ENCODE assay signal across 8 mouse cellular contexts in the genomic region with DNA sequence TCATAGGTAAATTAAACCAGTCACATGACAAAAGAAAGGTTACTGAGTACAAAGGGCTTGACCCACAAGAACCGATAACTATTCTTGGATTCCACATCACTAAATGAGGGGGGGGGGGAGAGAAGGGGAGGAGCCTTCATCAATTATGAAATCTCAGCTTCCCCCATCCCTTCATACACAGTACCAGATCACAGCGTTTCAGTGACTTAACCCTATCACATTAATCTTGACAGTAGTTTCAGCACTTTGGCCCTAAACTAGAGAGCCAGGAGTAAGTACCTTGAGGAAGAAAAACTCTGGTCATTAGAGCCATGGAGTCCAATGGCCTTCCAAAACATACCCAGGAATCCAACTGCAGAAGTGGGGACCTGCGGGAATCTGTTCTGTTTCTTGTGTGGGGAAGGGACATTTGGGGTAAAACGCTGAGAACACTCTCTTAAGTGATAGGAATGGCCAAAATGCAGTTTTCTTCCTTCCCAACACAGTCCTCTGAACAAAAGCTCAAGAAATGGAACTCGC. TPM values are rescaled to one million over a fixed set of nuclear protein-coding genes. Genes with fewer than 3 reads are reported as not detected.
DNase-seq lines count a peak whose midpoint lies in the region; ATAC-seq and TF ChIP-seq lines count a peak whose summit lies in the region.

No protein-coding gene starts in this region.

- no peak for TF ChIP-seq RAD21 in MEL (IDR thresholded peaks at IDR 0.05; ENCODE audit: low read depth, low read length)

- DNase-seq in heart, postnatal 14 days = no peak
- DNase-seq in MEL (ENCODE audit: low read depth, low spot score) = no peak
- DNase-seq in hindbrain, embryonic 11.5 days (ENCODE audit: low spot score) = no peak
- no peak for DNase-seq in frontal cortex, adult 2 months (ENCODE audit: extremely low spot score in 1 of 2, low spot score in 1 of 2)
- no peak for DNase-seq in thymus, postnatal 0 days (ENCODE audit: low spot score)
- no peak for DNase-seq in layer of hippocampus, adult 18-20 months (ENCODE audit: low spot score in 2 of 2)

- H3K9me3 ChIP-seq in heart, embryonic 16.5 days (replicated peaks; ENCODE audit: control insufficient read depth, low read length) = no peaks in the 10 kb centered on the region
- no peaks in the 10 kb centered on the region for H3K9me3 ChIP-seq in MEL (replicated peaks; ENCODE audit: insufficient read depth, low read length)
- no peaks in the 10 kb centered on the region for H3K9me3 ChIP-seq in hindbrain, embryonic 11.5 days (ENCODE audit: control insufficient read depth, low read length)
- no peaks in the 10 kb centered on the region for H3K9me3 ChIP-seq in midbrain, embryonic 12.5 days

- ATAC-seq in heart, embryonic 16.5 days (replicated peaks; ENCODE audit: extremely low read depth, insufficient read depth, low FRiP score) = 0 out of 2 replicates have a peak, but pooled peaks have one; percentile 9
- peak; percentile 75 for ATAC-seq in hindbrain, embryonic 11.5 days (ENCODE audit: low FRiP score)
- ATAC-seq in midbrain, embryonic 12.5 days (ENCODE audit: low FRiP score, low read depth) = peak; percentile 55

- peaks cover under 1% of the 10 kb centered on the region; the same call in 1 of the 2 replicates for H3K36me3 ChIP-seq in heart, embryonic 16.5 days (ENCODE audit: control insufficient read depth, insufficient read depth)
- H3K36me3 ChIP-seq in MEL (ENCODE audit: control insufficient read depth in 1 of 2, insufficient read depth in 2 of 2, low read length in 2 of 2) = peaks cover 0 to 8% of the 10 kb centered on the region in 2 experiments; a peak in 2 of 4 replicates
- H3K36me3 ChIP-seq in hindbrain, embryonic 11.5 days (ENCODE audit: control insufficient read depth, insufficient read depth, low read length) = no peaks in the 10 kb centered on the region
- H3K36me3 ChIP-seq in midbrain, embryonic 12.5 days = peaks cover 16% of the 10 kb centered on the region; the same call in 1 of the 2 replicates

- peak overlapping the region; percentile 89 for H3K27ac ChIP-seq in heart, embryonic 16.5 days (ENCODE audit: low read length)
- 0 out of 2 replicates have a peak overlapping the region, but pooled peaks have one; percentile 14 for H3K27ac ChIP-seq in MEL (ENCODE audit: control insufficient read depth, low read depth, low read length)
- H3K27ac ChIP-seq in hindbrain, embryonic 11.5 days (ENCODE audit: low read depth, low read length) = peak overlapping the region; percentile 84; the same call in 1 of the 2 replicates
- peak overlapping the region; percentile 93 for H3K27ac ChIP-seq in midbrain, embryonic 12.5 days (replicated peaks)

- H3K4me2 ChIP-seq in heart, embryonic 16.5 days (ENCODE audit: low read depth, low read length) = peak overlapping the region; percentile 82
- peak overlapping the region; percentile 80 for H3K4me2 ChIP-seq in hindbrain, embryonic 11.5 days (replicated peaks; ENCODE audit: low read depth, low read length)
- peak overlapping the region; percentile 65 for H3K4me2 ChIP-seq in midbrain, embryonic 12.5 days (replicated peaks)

- peaks cover 2% of the 10 kb centered on the region; the same call in 1 of the 2 replicates for H3K79me2 ChIP-seq in MEL (ENCODE audit: control insufficient read depth, insufficient read depth, low read length, poor library complexity)

- no peak for TF ChIP-seq CTCF in MEL (IDR thresholded peaks at IDR 0.05 in 2 of 3, conservative IDR thresholded peaks at IDR 0.05 in 1 of 3; ENCODE audit: control insufficient read depth in 1 of 3, insufficient read depth in 1 of 3, low read depth in 2 of 3, low read length in 3 of 3, poor library complexity in 1 of 3, severe bottlenecking in 1 of 3)

- H3K4me3 ChIP-seq in heart, embryonic 16.5 days (ENCODE audit: low read length) = peak overlapping the region; percentile 80
- H3K4me3 ChIP-seq in MEL (ENCODE audit: control insufficient read depth in 1 of 2, insufficient read depth in 1 of 2, low read depth in 2 of 2, low read length in 2 of 2) = peak overlapping the region; percentile 77
- H3K4me3 ChIP-seq in hindbrain, embryonic 11.5 days (ENCODE audit: low read depth, low read length) = peak overlapping the region; percentile 56
- H3K4me3 ChIP-seq in midbrain, embryonic 12.5 days = peak overlapping the region; percentile 78

- intact Hi-C loops in heart, postnatal 14 days (cut with DNase I) = no loop called here

- H3K27me3 ChIP-seq in heart, embryonic 16.5 days (ENCODE audit: control insufficient read depth, insufficient read depth, low read length) = no peaks in the 10 kb centered on the region
- H3K27me3 ChIP-seq in MEL (ENCODE audit: control insufficient read depth in 1 of 2, insufficient read depth in 2 of 2, low read length in 2 of 2) = no peaks in the 10 kb centered on the region
- no peaks in the 10 kb centered on the region for H3K27me3 ChIP-seq in hindbrain, embryonic 11.5 days (ENCODE audit: control insufficient read depth, insufficient read depth, low read length)
- no peaks in the 10 kb centered on the region for H3K27me3 ChIP-seq in midbrain, embryonic 12.5 days

- no peak for TF ChIP-seq POLR2A in MEL (IDR thresholded peaks at IDR 0.05; ENCODE audit: control insufficient read depth in 1 of 2, insufficient read depth in 1 of 2, low read depth in 1 of 2, low read length in 2 of 2, poor library complexity in 1 of 2)

- peaks cover 13% of the 10 kb centered on the region for H3K4me1 ChIP-seq in heart, embryonic 16.5 days (ENCODE audit: control insufficient read depth, insufficient read depth, low read length)
- H3K4me1 ChIP-seq in MEL (ENCODE audit: control insufficient read depth in 1 of 2, insufficient read depth in 2 of 2, low read length in 2 of 2) = peaks cover 2 to 10% of the 10 kb centered on the region in 2 experiments; a peak in 3 of 4 replicates
- no peaks in the 10 kb centered on the region for H3K4me1 ChIP-seq in hindbrain, embryonic 11.5 days (replicated peaks; ENCODE audit: control insufficient read depth, insufficient read depth, low read length)
- peaks cover 16% of the 10 kb centered on the region for H3K4me1 ChIP-seq in midbrain, embryonic 12.5 days

- H3K9ac ChIP-seq in heart, embryonic 16.5 days (ENCODE audit: low read length) = peak overlapping the region; percentile 96
- H3K9ac ChIP-seq in MEL (ENCODE audit: control insufficient read depth, low read depth, low read length, poor library complexity, severe bottlenecking) = peak overlapping the region; percentile 89
- H3K9ac ChIP-seq in hindbrain, embryonic 11.5 days (ENCODE audit: low read depth, low read length) = peak overlapping the region; percentile 78
- H3K9ac ChIP-seq in midbrain, embryonic 12.5 days (replicated peaks) = peak overlapping the region; percentile 84

- no peak for TF ChIP-seq EP300 in MEL (IDR thresholded peaks at IDR 0.05; ENCODE audit: low read depth in 1 of 2, low read length in 2 of 2)

- WGBS in heart, embryonic 16.5 days = 4% methylated on average over 5 of the region's 5 CpGs
- 4% methylated on average over 5 of the region's 5 CpGs for WGBS in hindbrain, embryonic 11.5 days
- WGBS in midbrain, embryonic 12.5 days = 2% methylated on average over 5 of the region's 5 CpGs

TF ChIP-seq in MEL, 35 proteins besides CTCF, POLR2A, EP300 and RAD21:
- TF ChIP-seq MYB (IDR thresholded peaks at IDR 0.05; ENCODE audit: low read depth, low read length) = no peak
- 0 out of 2 replicates have a peak, but pooled peaks have one; percentile 6 for TF ChIP-seq USF1 (IDR thresholded peaks at IDR 0.05; ENCODE audit: low read depth, low read length)

RNA-seq across cellular contexts. Expression of a gene that starts 0.6 kb away (rescaled TPM):
- polyA plus RNA-seq in heart, embryonic 16.5 days (2015; fragmentation: Nextera tagmentation; extraction: Ambion mirVana) = 26.9 and 29.9 TPM in 2 replicates
- total RNA-seq in heart, postnatal 14 days (2021) = 10 to 100 TPM; 17.2 to 22.7 TPM
- 8.8 and 8.9 TPM in 2 replicates for total RNA-seq in MEL (2012; rRNA removed)
- 10 to 100 TPM in 1 of 2 experiments, not detected in 1; 10.1 TPM for polyA plus RNA-seq in MEL (2012; ENCODE audit: insufficient read depth in 1 of 2, insufficient read length in 2 of 2, low read depth in 1 of 2, low replicate concordance in 2 of 2, missing spikeins in 1 of 2)
- 25.8 and 31.2 TPM in 2 replicates for polyA plus RNA-seq in hindbrain, embryonic 11.5 days (2014; fragmentation: Nextera tagmentation; extraction: Ambion mirVana)
- 35.5 and 36.8 TPM in 2 replicates for polyA plus RNA-seq in midbrain, embryonic 12.5 days (2016; fragmentation: Nextera tagmentation; extraction: Ambion mirVana)
- 17.9 and 19.4 TPM in 2 replicates for polyA plus RNA-seq in frontal cortex, adult 2 months (2012; rRNA removed)
- 11.4 and 13.0 TPM in 2 replicates for polyA plus RNA-seq in thymus, postnatal 0 days (2015; fragmentation: Nextera tagmentation; extraction: Ambion mirVana)
- total RNA-seq in layer of hippocampus, adult 18-20 months (2021) = 10 to 100 TPM; 18.4 to 19.8 TPM

RNA-seq across cellular contexts. Expression of a gene that starts 47.4 kb away (rescaled TPM):
- not detected in 2 replicates for polyA plus RNA-seq in heart, embryonic 16.5 days (2015; fragmentation: Nextera tagmentation; extraction: Ambion mirVana)
- not detected for total RNA-seq in heart, postnatal 14 days (2021)
- not detected in 2 replicates for total RNA-seq in MEL (2012; rRNA removed)
- polyA plus RNA-seq in MEL (2012; ENCODE audit: insufficient read depth in 1 of 2, insufficient read length in 2 of 2, low read depth in 1 of 2, low replicate concordance in 2 of 2, missing spikeins in 1 of 2) = not detected
- not detected in 2 replicates for polyA plus RNA-seq in hindbrain, embryonic 11.5 days (2014; fragmentation: Nextera tagmentation; extraction: Ambion mirVana)
- not detected in 2 replicates for polyA plus RNA-seq in midbrain, embryonic 12.5 days (2016; fragmentation: Nextera tagmentation; extraction: Ambion mirVana)
- not detected in 2 replicates for polyA plus RNA-seq in frontal cortex, adult 2 months (2012; rRNA removed)
- polyA plus RNA-seq in thymus, postnatal 0 days (2015; fragmentation: Nextera tagmentation; extraction: Ambion mirVana) = not detected in 2 replicates
- not detected for total RNA-seq in layer of hippocampus, adult 18-20 months (2021)

Comparison
In these comparisons a context has a peak if more than half of its experiments do, and no peak if none do; other contexts are left out.
1. ATAC-seq: peak in every context shown above with its lines; median percentile 75 in hindbrain, embryonic 11.5 days; 55 in midbrain, embryonic 12.5 days; 9 in heart, embryonic 16.5 days.
2. H3K27ac ChIP-seq: peak in every context shown above with its lines; median percentile 93 in midbrain, embryonic 12.5 days; 89 in heart, embryonic 16.5 days; 84 in hindbrain, embryonic 11.5 days; 14 in MEL.